In genomic region chr3:9173643-9174516, GRCm38 (mm10) we compare ENCODE assay signal across 8 mouse cellular contexts.
DNase-seq lines count a peak whose midpoint lies in the region; ATAC-seq and TF ChIP-seq lines count a peak whose summit lies in the region.

No protein-coding gene starts in this region.

- no peaks in the 10 kb centered on the region for H3K36me3 ChIP-seq in intestine, embryonic 14.5 days (ENCODE audit: control insufficient read depth, insufficient read depth, low read length)
- H3K36me3 ChIP-seq in midbrain, embryonic 13.5 days: no peaks in the 10 kb centered on the region
- no peaks in the 10 kb centered on the region for H3K36me3 ChIP-seq in stomach, postnatal 0 days (ENCODE audit: control insufficient read depth, insufficient read depth, low read length)

- peaks cover 4% of the 10 kb centered on the region; the same call in 1 of the 2 replicates for H3K4me1 ChIP-seq in intestine, embryonic 14.5 days (replicated peaks; ENCODE audit: control insufficient read depth, insufficient read depth, low read length)
- H3K4me1 ChIP-seq in midbrain, embryonic 13.5 days (replicated peaks): peaks cover 9% of the 10 kb centered on the region
- peaks cover 2% of the 10 kb centered on the region; the same call in 1 of the 2 replicates for H3K4me1 ChIP-seq in stomach, postnatal 0 days (replicated peaks; ENCODE audit: control insufficient read depth, insufficient read depth)

- H3K9ac ChIP-seq in intestine, embryonic 14.5 days (ENCODE audit: low read length): no peak overlapping the region
- no peak overlapping the region for H3K9ac ChIP-seq in midbrain, embryonic 13.5 days (replicated peaks)
- H3K9ac ChIP-seq in stomach, postnatal 0 days (ENCODE audit: low read length): peak overlapping the region; percentile 38; the same call in 1 of the 2 replicates

- no peak overlapping the region for H3K4me3 ChIP-seq in intestine, embryonic 14.5 days (ENCODE audit: low read depth, low read length)
- H3K4me3 ChIP-seq in midbrain, embryonic 13.5 days (replicated peaks): no peak overlapping the region
- H3K4me3 ChIP-seq in stomach, postnatal 0 days (ENCODE audit: low read depth, low read length): peak overlapping the region; percentile 6; the same call in 1 of the 2 replicates

- 53% methylated on average over 16 of the region's 16 CpGs for WGBS in intestine, embryonic 14.5 days
- 35% methylated on average over 16 of the region's 16 CpGs for WGBS in midbrain, embryonic 13.5 days
- 30% methylated on average over 16 of the region's 16 CpGs for WGBS in stomach, postnatal 0 days

- peak overlapping the region; percentile 15; the same call in 1 of the 2 replicates for H3K4me2 ChIP-seq in intestine, embryonic 14.5 days (ENCODE audit: low read length)
- no peak overlapping the region for H3K4me2 ChIP-seq in midbrain, embryonic 13.5 days (replicated peaks)
- peak overlapping the region; percentile 33 for H3K4me2 ChIP-seq in stomach, postnatal 0 days (replicated peaks; ENCODE audit: low read depth)

- H3K9me3 ChIP-seq in intestine, embryonic 14.5 days (ENCODE audit: control insufficient read depth, low read length): no peaks in the 10 kb centered on the region
- no peaks in the 10 kb centered on the region for H3K9me3 ChIP-seq in midbrain, embryonic 13.5 days
- no peaks in the 10 kb centered on the region for H3K9me3 ChIP-seq in stomach, postnatal 0 days (ENCODE audit: control insufficient read depth, low read length)

- H3K27ac ChIP-seq in intestine, embryonic 14.5 days (ENCODE audit: low read depth): peak overlapping the region; percentile 40; the same call in 1 of the 2 replicates
- H3K27ac ChIP-seq in midbrain, embryonic 13.5 days: peak overlapping the region; percentile 48
- peak overlapping the region; percentile 63 for H3K27ac ChIP-seq in stomach, postnatal 0 days (replicated peaks)

- no peak for TF ChIP-seq EP300 in stomach, postnatal 0 days (optimal IDR thresholded peaks at IDR 0.05)

- DNase-seq in adrenal gland, postnatal 14 days: peak; percentile 54
- DNase-seq in cerebellum, postnatal 4 days (ENCODE audit: low spot score in 2 of 2): peak; percentile 27 to 85
- DNase-seq in gonadal fat pad, adult 2 months (ENCODE audit: low read depth): peak; percentile 62
- peak; percentile 62 for DNase-seq in intestine, embryonic 14.5 days (ENCODE audit: low spot score)
- peak; percentile 14 to 41 for DNase-seq in left cerebral cortex, adult 18-20 months (ENCODE audit: low spot score in 2 of 2)
- peak; percentile 34 for DNase-seq in stomach, postnatal 0 days (ENCODE audit: low spot score)
- DNase-seq in liver: no peak

- no peak for ATAC-seq in intestine, embryonic 14.5 days (replicated peaks; ENCODE audit: low FRiP score, low TSS enrichment, low read depth)
- ATAC-seq in midbrain, embryonic 13.5 days: peak; percentile 89
- ATAC-seq in stomach, postnatal 0 days (ENCODE audit: low FRiP score, low TSS enrichment): peak; percentile 51

- no peaks in the 10 kb centered on the region for H3K27me3 ChIP-seq in intestine, embryonic 14.5 days (replicated peaks; ENCODE audit: control insufficient read depth, insufficient read depth, low read length)
- H3K27me3 ChIP-seq in midbrain, embryonic 13.5 days: 0 out of 2 replicates have a peak, but pooled peaks cover 3% of the 10 kb centered on the region
- no peaks in the 10 kb centered on the region for H3K27me3 ChIP-seq in stomach, postnatal 0 days (ENCODE audit: control insufficient read depth, insufficient read depth, low read length)

- peak; percentile 38 for TF ChIP-seq CTCF in stomach, postnatal 0 days (IDR thresholded peaks at IDR 0.05; ENCODE audit: low read depth)
